Mouse (Mus musculus) heart, embryonic 16.5 days (tissue): ENCODE data around the gene Ift122. TPM values are rescaled to one million over a fixed set of nuclear protein-coding genes. Genes with fewer than 3 reads are reported as not detected.

Experiments used
- ATAC-seq: fragments of 200-750 bp; cut with Nextera tagmentation; replicated peaks from 2 replicates; pipeline ENCODE4 v1.8.0; 2017; ENCODE audit warnings: moderate number of reproducible peaks; ENCODE audit not compliant: insufficient read depth, low FRiP score; ENCODE audit errors: extremely low read depth
- H3K27ac ChIP-seq: fragments of 300-500 bp; sonication (generic); 2 replicates; pipeline ENCODE4 v1.5.1; 2014; ENCODE audit warnings: mild to moderate bottlenecking, low read length, control low read depth, moderate library complexity
- H3K27me3 ChIP-seq: fragments of 300-500 bp; sonication (generic); 2 replicates; pipeline ENCODE4 v1.6.1; 2014; ENCODE audit warnings: low read length, mixed read lengths; ENCODE audit not compliant: control insufficient read depth, insufficient read depth
- H3K36me3 ChIP-seq: fragments of 300-500 bp; sonication (generic); 2 replicates; pipeline ENCODE4 v1.6.1; 2014; ENCODE audit not compliant: control insufficient read depth, insufficient read depth
- H3K4me1 ChIP-seq: fragments of 300-500 bp; sonication (generic); 2 replicates; pipeline ENCODE4 v1.6.1; 2014; ENCODE audit warnings: low read length, mixed read lengths; ENCODE audit not compliant: control insufficient read depth, insufficient read depth
- H3K4me2 ChIP-seq: fragments of 300-500 bp; sonication (generic); 2 replicates; pipeline ENCODE4 v1.6.1; 2014; ENCODE audit warnings: low read depth, mild to moderate bottlenecking, control low read depth, low read length
- H3K4me3 ChIP-seq: fragments of 300-500 bp; sonication (generic); 2 replicates; pipeline ENCODE4 v1.5.1; 2014; ENCODE audit warnings: mild to moderate bottlenecking, control low read depth, low read length
- H3K9ac ChIP-seq: fragments of 300-500 bp; sonication (generic); 2 replicates; pipeline ENCODE4 v1.6.1; 2014; ENCODE audit warnings: low read length, control low read depth
- H3K9me3 ChIP-seq: fragments of 300-500 bp; sonication (generic); replicated peaks from 2 replicates; pipeline ENCODE4 v1.6.1; 2016; ENCODE audit warnings: low read length; ENCODE audit not compliant: control insufficient read depth
- WGBS: fragments of 180-500 bp; shearing (Covaris S2); extraction: QIAGEN DNeasy Blood & Tissue Kit; methylation state at CpG from one replicate; pipeline ENCODE4 v1.1.7; 2014; 5-methylcytosine and 5-hydroxymethylcytosine counted together
- polyA plus RNA-seq: library from polyadenylated mRNA; unstranded; fragments of >200 nt; fragmentation: Nextera tagmentation; extraction: Ambion mirVana; gene quantifications from 2 replicates; pipeline ENCODE4 v1.2.1, GENCODE M21; 2015

The Ift122 gene
- polyA plus RNA-seq, 1 experiment from 2014 or later, result 21.4 TPM

- no peaks in the 10 kb centered on the region for H3K9me3 ChIP-seq
- ATAC-seq, result no peak
- peak overlapping the region; percentile 93 for H3K4me2 ChIP-seq
- H3K27ac ChIP-seq, result no peak overlapping the region
- WGBS, result 70% methylated on average over 5 of the region's 5 CpGs
- peaks cover 8% of the 10 kb centered on the region; the same call in 1 of the 2 replicates for H3K4me1 ChIP-seq
- peaks cover 10% of the 10 kb centered on the region for H3K36me3 ChIP-seq
- peak overlapping the region; percentile 70 for H3K9ac ChIP-seq
- H3K27me3 ChIP-seq, result no peaks in the 10 kb centered on the region
- H3K4me3 ChIP-seq, result peak overlapping the region; percentile 58
Measured at GRCm38 (mm10) chr6:115838745-115839144, 14.5 kb upstream of the Ift122 start.

GRCm38 (mm10) chr6:115845006-115845405 is 8.3 kb upstream of the Ift122 start:
- no peaks in the 10 kb centered on the region for H3K9me3 ChIP-seq
- 91% methylated on average over 4 of the region's 4 CpGs for WGBS
- H3K4me1 ChIP-seq, result peaks cover 10% of the 10 kb centered on the region
- no peak for ATAC-seq
- peaks cover 22% of the 10 kb centered on the region for H3K36me3 ChIP-seq
- no peak overlapping the region for H3K4me3 ChIP-seq
- no peak overlapping the region for H3K9ac ChIP-seq
- no peaks in the 10 kb centered on the region for H3K27me3 ChIP-seq
- H3K27ac ChIP-seq, result no peak overlapping the region
- H3K4me2 ChIP-seq, result no peak overlapping the region

GRCm38 (mm10) chr6:115846640-115847411 is 6.4 kb upstream of the Ift122 start:
- Histone ChIP-seq H3K9ac (no peak overlapping the region), H3K4me1 (peaks cover 10% of the 10 kb centered on the region), H3K4me3 (no peak overlapping the region), H3K36me3 (peaks cover 18% of the 10 kb centered on the region), H3K9me3 (no peaks in the 10 kb centered on the region), H3K27me3 (no peaks in the 10 kb centered on the region), H3K4me2 (no peak overlapping the region), H3K27ac (no peak overlapping the region)
- 37% methylated on average over 7 of the region's 8 CpGs for WGBS
- no peak for ATAC-seq

- H3K4me2 ChIP-seq, result no peak overlapping the region
- peaks cover 19% of the 10 kb centered on the region for H3K4me1 ChIP-seq
- no peaks in the 10 kb centered on the region for H3K9me3 ChIP-seq
- H3K27ac ChIP-seq, result no peak overlapping the region
- H3K4me3 ChIP-seq, result no peak overlapping the region
- WGBS, result 89% methylated on average over 10 of the region's 10 CpGs
- H3K36me3 ChIP-seq, result peaks cover 11% of the 10 kb centered on the region
- H3K9ac ChIP-seq, result no peak overlapping the region
- ATAC-seq, result no peak
- no peaks in the 10 kb centered on the region for H3K27me3 ChIP-seq
Measured at GRCm38 (mm10) chr6:115848598-115849304, 4.5 kb upstream of the Ift122 start.

- H3K27ac ChIP-seq, result peak overlapping the region; percentile 89
- peaks cover 31% of the 10 kb centered on the region for H3K4me1 ChIP-seq
- WGBS, result 6% methylated on average over 20 of the region's 20 CpGs
Measured at GRCm38 (mm10) chr6:115852446-115853090, 702 bp upstream of the Ift122 start.

GRCm38 (mm10) chr6:115853985-115854384 is 715 bp downstream of the Ift122 start:
- ATAC-seq, result no peak
- Histone ChIP-seq H3K4me1 (peaks cover 27% of the 10 kb centered on the region), H3K9ac (peak overlapping the region; percentile 70), H3K4me3 (peak overlapping the region; percentile 73), H3K27ac (peak overlapping the region; percentile 86), H3K27me3 (no peaks in the 10 kb centered on the region), H3K9me3 (no peaks in the 10 kb centered on the region), H3K4me2 (peak overlapping the region; percentile 69), H3K36me3 (no peaks in the 10 kb centered on the region)
- 42% methylated on average over 7 of the region's 7 CpGs for WGBS

More at GRCm38 (mm10) chr6:115852446-115853090, 702 bp upstream of the Ift122 start:
- Histone ChIP-seq H3K36me3 (0 out of 2 replicates have a peak, but pooled peaks cover 2% of the 10 kb centered on the region), H3K27me3 (no peaks in the 10 kb centered on the region), H3K4me3 (peak overlapping the region; percentile 73), H3K4me2 (peak overlapping the region; percentile 77), H3K9ac (peak overlapping the region; percentile 76), H3K9me3 (no peaks in the 10 kb centered on the region)
- no peak for ATAC-seq

- Histone ChIP-seq H3K4me3 (no peak overlapping the region), H3K9me3 (no peaks in the 10 kb centered on the region), H3K4me1 (peaks cover 30% of the 10 kb centered on the region), H3K27ac (no peak overlapping the region), H3K27me3 (no peaks in the 10 kb centered on the region), H3K36me3 (no peaks in the 10 kb centered on the region), H3K9ac (no peak overlapping the region), H3K4me2 (no peak overlapping the region)
- 64% methylated on average over 2 of the region's 2 CpGs for WGBS
- no peak for ATAC-seq
Measured at GRCm38 (mm10) chr6:115854432-115854831, 1.2 kb downstream of the Ift122 start.

- Histone ChIP-seq H3K27ac (peak overlapping the region; percentile 24), H3K9me3 (no peaks in the 10 kb centered on the region), H3K9ac (no peak overlapping the region), H3K4me3 (no peak overlapping the region), H3K36me3 (no peaks in the 10 kb centered on the region), H3K4me1 (peaks cover 30% of the 10 kb centered on the region), H3K4me2 (no peak overlapping the region), H3K27me3 (no peaks in the 10 kb centered on the region)
- WGBS, result 62% methylated on average over 3 of the region's 3 CpGs
- no peak for ATAC-seq
Measured at GRCm38 (mm10) chr6:115855733-115856360, 2.6 kb downstream of the Ift122 start.
